Mouse (Mus musculus): ENCODE measurements around the gene Kirrel3. TPM values are rescaled to one million over a fixed set of nuclear protein-coding genes. Genes with fewer than 3 reads are reported as not detected.

Kirrel3 gene
- polyA plus RNA-seq (2012), result not detected in 2 replicates

DNA sequence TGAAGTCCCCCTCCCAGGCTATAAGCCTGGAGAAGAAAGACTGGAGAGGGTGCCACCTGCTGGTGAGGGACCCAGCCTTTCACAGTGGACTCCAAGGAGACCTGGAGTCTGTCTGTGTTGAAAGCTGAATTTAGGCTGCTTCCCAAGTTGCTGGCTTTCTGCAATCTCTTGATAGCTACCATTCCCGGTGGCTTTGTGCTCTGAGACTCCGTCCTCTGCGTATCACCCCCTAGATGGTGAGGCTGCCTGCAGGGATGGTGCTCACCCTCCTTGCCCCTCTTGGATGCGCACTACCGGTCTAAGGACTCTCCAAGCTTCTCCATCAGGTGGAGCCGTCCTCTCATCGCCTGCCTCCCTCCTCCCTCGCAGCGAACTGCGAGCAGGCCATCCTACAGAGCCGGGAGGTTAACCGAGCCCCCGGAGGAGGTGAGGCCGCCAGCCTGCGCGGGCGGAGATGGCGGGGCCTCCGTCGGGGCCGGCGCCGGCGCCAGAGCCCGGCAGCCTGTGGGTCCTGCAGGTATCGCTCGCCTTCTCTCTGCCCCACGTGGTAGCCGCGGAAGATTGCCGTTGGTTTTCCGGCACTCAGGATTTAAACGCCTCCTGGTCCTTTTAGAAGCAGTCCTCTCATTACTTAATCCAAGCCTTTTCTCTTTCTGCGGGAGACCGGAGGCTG lies at the start of gene Kirrel3:
Gene Kirrel3 (plus strand): TSS at position 136 of the 673 bp plus-strand sequence.

Data from megakaryocyte-erythroid progenitor cell, adult 5 weeks (primary cell).